Mouse (Mus musculus) embryonic stem cell, embryonic (primary cell): Measurements from ENCODE around the gene Zan.

ENCODE experiments used
- CTCF ChIA-PET, 4 experiments: fragments of 300-600 bp in 2 of 4; fragments of 350-600 bp in 2 of 4; sonication (Branson Sonifier 250); formaldehyde crosslinking; loops; one replicate each; lab custom pipeline; 2022; ENCODE audit warnings: inconsistent platforms in 2 of 4; lab: Charles Lee
- POLR2A ChIA-PET, 4 experiments: fragments of 300-600 bp in 2 of 4; fragments of 350-600 bp in 2 of 4; sonication (Branson Sonifier 250); formaldehyde crosslinking; loops; one replicate each; lab custom pipeline; 2022; ENCODE audit warnings: antibody characterized with exemption in 4 of 4, inconsistent platforms in 1 of 4; lab: Charles Lee

Zan gene

DNA sequence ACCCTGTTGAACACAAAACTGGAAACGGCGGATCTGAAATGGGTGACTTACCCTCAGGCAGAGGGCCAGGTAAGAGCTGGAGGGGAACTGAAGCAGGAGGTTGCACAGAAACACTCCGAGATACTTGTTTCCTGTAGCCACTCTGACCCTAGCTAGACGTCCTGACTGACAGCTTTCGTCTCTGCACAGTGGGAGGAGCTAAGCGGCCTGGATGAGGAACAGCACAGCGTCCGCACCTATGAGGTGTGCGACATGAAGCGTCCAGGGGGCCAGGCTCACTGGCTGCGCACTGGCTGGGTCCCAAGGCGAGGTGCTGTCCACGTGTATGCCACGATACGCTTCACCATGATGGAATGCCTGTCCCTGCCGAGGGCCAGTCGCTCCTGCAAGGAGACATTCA is 122.8 kb downstream of the Zan start:
- ChIA-PET POLR2A (interaction anchor here (0.5 to 2.4 kb wide), 14 partner anchors 9 to 1419 kb away, joined by 3 to 7 read pairs (median 4); partner anchors contain the start of gene Slc12a9 (in 1 of the 4)), CTCF (interaction anchor here in 3 of 4 experiments (0.5 to 1.5 kb wide), 7 partner anchors 13 to 38 kb away, joined by 3 to 8 read pairs (median 4); partner anchors contain the start of gene Slc12a9 (in 2 of the 3))

DNA sequence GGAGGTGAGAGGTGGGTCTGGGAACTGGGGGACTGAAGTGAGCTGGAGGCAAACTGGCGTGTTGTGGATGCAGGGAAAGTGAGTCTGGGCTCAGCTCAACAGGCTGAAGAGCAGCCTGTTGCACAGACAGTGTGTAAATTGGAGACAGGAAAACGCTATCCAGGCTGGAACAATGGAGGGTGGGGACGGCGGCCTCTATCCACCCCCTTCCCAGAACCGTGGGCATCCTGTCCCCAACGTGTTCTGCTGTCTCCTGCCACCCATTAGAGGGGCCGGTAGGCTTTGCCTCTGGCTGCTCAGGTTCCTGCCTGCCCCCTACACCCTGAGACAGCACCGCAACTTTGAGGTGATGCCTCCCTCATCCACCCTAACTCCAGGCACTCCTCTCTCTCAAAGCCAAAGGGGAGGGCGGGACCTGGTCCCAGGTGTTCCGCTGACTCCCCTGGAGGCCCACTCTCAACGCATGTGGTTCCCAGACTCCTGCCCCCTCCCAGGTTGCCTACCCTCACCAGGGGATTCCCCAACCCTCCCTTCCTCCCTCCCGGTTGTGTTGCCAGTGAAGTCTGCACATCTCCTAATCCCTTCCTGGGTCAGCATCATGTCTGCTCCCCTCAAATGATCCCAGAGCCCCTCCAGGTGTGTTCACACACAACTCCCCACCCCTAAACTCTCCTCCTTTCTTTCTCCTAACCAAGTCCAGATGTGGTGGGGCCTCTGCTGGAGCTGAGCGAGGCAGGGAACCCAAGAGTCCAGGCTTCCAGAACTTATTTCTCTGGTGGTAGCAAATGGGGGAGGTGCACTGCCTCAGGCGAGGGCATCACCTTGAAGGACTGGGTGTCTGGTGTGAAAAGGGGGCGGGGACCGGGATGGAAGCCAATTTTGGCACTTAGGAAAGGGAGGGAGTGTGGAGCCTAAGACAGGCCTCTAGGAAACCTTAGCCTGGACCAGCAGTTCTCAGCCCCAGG is 124.6 kb downstream of the Zan start:
- ChIA-PET POLR2A (interaction anchor here in 3 of 4 experiments (0.6 to 4.9 kb wide), 20 partner anchors 10 to 579 kb away, joined by 3 to 76 read pairs (median 4); partner anchors contain the start of genes Slc12a9 (in 3 of the 3), Pop7 (in 2 of the 3), Ache (in 1 of the 3) and Srrt (in 1 of the 3)), CTCF (interaction anchor here (0.6 to 1.4 kb wide), 8 partner anchors 15 to 328 kb away, joined by 3 to 8 read pairs (median 4); partner anchors contain the start of gene Slc12a9 (in 1 of the 4))

DNA sequence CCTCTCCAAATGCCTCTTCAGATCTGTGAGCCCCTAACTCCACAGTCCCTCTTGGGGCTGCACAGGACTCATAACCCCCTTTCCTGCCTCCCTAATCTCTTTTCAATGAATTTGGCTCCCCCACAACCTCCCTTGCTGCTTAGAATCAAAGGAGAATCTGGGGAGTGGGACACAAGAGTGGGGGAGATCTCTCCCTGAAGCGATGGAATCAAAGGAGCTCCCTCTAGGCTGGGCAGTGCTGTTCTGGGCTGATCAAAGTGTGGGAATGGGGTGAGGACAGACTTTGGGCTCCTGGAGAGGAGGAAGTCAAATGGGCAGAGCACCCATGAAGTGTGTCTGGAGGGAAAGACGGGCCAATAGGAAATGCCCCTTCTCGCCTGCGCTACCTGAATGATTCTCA is 125.5 kb downstream of the Zan start:
- ChIA-PET POLR2A (interaction anchor here in 3 of 4 experiments (0.6 to 4.9 kb wide), 22 partner anchors 11 to 578 kb away, joined by 3 to 76 read pairs (median 4); partner anchors contain the start of genes Slc12a9 (in 3 of the 3), Pop7 (in 2 of the 3), Ache (in 1 of the 3) and Srrt (in 1 of the 3)), CTCF (interaction anchor here (0.6 to 1.4 kb wide), 11 partner anchors 14 to 342 kb away, joined by 3 to 8 read pairs (median 4); partner anchors contain the start of gene Slc12a9 (in 1 of the 4))

DNA sequence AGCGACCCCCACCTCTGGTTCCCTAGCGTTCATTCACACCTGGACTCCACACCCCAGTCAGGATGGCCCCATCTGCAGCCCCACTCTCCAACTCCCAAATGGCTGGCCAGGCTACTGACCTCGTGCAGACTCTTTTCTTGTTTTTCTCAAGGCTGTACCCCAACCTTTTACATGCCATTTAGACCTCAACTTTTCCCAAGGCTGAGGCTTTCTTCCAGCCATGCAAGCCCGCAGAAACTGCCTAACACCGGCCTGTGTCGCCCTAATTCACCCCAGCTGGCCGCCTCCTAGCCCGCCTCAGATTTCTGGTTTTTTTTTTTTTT is 125.8 kb downstream of the Zan start:
- ChIA-PET CTCF (interaction anchor here in 3 of 4 experiments (0.6 to 1.6 kb wide), 8 partner anchors 14 to 912 kb away, joined by 3 to 11 read pairs (median 4); partner anchors contain the start of gene Pop7 (in 1 of the 3)), POLR2A (interaction anchor here in 3 of 4 experiments (0.6 to 4.9 kb wide), 17 partner anchors 12 to 435 kb away, joined by 3 to 76 read pairs (median 6); partner anchors contain the start of genes Pop7 (in 2 of the 3), Slc12a9 (in 2 of the 3), Srrt (in 2 of the 3) and Ache (in 1 of the 3))

DNA sequence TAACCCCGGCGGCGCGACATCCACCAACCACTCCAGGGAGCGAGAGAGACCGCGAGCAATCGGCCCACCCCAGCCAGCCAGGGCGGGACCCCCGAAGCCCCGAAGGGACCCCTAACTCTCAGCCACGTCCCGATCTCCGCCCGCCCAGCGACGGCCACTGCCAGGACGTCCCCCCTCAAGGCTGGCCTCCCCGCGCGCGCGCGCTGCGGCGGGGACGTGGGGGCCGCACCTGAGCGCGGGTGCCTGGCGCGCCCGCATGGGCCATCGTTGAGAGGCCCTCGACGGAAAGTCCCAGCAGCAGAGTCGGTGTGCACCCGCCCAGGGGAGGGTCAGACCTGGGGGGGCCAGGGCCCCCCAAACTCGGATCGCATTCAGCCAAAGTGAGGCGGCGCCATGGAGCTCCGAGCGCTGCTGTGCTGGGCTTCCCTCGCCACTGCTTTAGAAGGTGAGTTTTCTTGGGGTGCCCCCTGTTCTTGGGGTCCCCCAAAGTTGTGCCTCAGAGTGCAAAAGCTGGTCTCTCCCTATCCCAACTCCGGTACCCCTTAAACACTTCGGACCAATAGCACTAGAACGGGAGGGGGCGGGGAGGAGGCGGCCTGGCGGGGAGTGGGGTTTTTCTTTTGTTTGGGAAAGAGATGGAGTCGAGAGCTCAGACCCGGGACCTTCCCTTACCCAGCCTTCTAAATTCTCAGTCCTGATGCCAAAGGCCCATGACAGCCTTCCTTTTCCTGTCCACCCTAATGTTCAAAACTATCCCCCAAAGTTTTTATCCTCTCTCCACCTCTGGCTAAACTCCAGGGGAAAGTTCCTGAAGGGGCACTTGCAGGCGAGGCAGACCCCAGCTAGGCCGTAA is 126.4 kb downstream of the Zan start:
- ChIA-PET CTCF (interaction anchor here in 3 of 4 experiments (0.6 to 2.4 kb wide), 15 partner anchors 12 to 1018 kb away, joined by 3 to 16 read pairs (median 3); partner anchors contain the start of genes Pop7 (in 1 of the 3), Slc12a9 (in 1 of the 3) and Tfr2 (in 1 of the 3)), POLR2A (interaction anchor here in 3 of 4 experiments (0.6 to 4.9 kb wide), 22 partner anchors 8 to 436 kb away, joined by 3 to 76 read pairs (median 4); partner anchors contain the start of genes Slc12a9 (in 3 of the 3), Srrt (in 3 of the 3), Pop7 (in 2 of the 3) and Ache (in 1 of the 3))

DNA sequence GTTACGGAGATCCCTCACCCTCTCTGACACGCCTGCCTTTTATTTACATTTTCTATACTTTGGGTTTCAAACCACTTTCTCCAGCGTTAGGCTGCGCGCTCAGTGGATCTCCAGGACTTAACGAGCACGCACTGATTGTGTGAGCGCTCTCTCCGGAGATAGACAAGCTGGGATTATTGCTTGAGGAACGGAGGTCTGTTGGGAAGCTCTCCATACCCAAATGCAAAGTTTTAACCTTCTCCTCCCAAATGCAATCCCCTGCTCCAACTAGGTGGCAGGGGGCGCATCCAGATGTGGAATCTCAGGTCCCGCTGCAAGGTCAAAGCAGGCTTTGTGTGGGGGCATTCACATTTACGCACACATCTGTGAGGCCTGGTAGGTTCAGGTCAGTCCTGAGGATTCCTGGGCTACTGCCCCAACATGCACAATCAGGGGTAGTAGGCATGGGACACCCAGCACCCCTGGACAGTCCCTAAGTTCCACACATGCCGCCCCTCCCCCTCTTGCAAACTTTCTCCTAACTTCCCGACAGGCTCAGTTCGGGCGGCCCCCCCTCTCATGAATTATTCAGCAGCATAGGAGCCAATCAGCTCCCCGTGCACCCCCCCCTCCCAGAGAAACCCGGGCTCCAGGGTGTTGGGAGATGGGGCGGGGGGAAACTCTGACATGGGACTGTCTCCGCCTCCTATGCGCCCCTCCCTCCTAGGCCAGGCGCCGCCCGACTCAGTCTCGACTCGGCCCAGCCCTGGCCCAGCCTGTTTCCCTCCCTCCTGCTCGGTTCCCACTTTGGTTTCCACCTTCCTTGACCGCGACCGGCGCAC is 127.3 kb downstream of the Zan start, which contains the start of gene Ephb4:
Ephb4 (plus strand) TSS at position 726 of the 821 bp plus-strand sequence.
- ChIA-PET POLR2A (interaction anchor here (0.6 to 4.9 kb wide), 28 partner anchors 8 to 436 kb away, joined by 3 to 76 read pairs (median 5); partner anchors contain the start of genes Slc12a9 (in 3 of the 4), Srrt (in 3 of the 4), Pop7 (in 2 of the 4) and Ap1s1 (in 1 of the 4)), CTCF (interaction anchor here (0.6 to 2.4 kb wide), 20 partner anchors 8 to 1017 kb away, joined by 3 to 16 read pairs (median 4); partner anchors contain the start of genes Pop7 (in 1 of the 4), Slc12a9 (in 1 of the 4) and Tfr2 (in 1 of the 4))

DNA sequence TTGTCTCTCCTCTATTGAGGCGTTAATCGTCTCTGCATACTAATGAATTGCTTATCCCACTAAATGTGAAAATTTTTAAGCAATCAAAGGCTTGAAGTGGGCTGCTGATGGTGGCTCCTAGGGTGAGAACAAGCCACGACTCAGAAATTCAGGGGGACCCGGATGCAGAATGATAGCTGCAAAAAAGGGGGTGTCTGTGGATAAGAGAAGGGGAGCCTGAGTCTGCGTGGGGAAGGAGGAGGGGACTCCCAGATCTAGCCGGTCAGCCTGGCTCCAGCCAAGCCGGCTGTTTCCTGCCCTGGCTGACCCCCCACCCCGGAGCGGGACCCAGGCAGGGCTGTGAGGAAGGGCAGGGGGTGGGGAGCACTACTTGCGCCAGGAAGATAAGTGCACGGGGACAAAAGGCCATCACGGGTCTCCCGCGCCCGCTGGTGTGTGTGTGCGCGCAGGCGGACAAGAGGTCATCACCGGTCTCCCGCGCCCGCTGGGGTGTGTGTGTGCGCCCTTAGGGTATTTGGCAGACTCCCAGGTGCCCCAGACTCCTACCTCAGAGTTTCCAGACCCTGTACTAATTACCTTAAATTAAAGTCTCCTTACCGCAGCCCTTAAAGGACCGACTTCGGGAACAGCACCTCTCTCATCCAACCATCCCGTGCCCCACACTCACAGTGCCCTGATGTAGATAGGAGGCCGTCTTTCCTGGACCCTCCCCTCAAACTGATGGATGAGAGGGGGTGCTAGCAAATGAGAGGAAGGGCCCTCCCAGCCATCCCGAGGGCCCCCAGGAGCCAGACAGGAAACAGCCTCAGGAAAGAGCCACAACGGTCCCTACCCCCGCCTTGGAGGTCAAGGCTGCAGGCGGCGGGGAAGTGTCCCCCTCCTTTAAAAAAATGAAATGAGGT is 128.1 kb downstream of the Zan start:
- CTCF ChIA-PET, result interaction anchor here (0.6 to 2.4 kb wide), 12 partner anchors 8 to 580 kb away, joined by 3 to 16 read pairs (median 4); partner anchors contain the start of gene Slc12a9 (in 1 of the 4)

DNA sequence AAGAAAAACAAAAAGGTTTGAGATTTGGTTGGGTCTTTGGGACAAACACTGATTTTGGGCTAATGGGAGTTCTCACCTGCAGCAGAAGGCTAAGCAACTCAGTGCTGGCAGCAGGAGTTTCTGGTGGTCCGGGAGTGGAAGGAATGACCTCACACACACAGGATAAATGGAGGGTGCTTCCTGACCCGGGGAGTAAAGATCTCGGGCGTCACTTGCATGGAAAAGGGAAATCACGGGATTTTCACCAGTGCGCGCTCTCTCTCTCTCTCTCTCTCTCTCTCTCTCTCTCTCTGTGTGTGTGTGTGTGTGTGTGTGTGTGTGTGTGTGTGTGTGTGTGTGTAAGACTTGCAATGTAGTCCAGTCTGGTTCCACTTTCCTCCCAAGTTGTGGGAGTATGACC is 129.0 kb downstream of the Zan start:
- ChIA-PET CTCF (interaction anchor here in 1 of 4 experiments (2.4 kb wide), 1 partner anchor 28 kb away, joined by 11 read pairs; no protein-coding TSS in a partner anchor), POLR2A (interaction anchor here in 3 of 4 experiments (0.6 to 4.6 kb wide), 3 partner anchors 9 to 399 kb away, joined by 4 to 76 read pairs (median 16); no protein-coding TSS in a partner anchor)

More for the DNA sequence above, 128.1 kb downstream of the Zan start:
- POLR2A ChIA-PET, result interaction anchor here (0.6 to 4.9 kb wide), 23 partner anchors 9 to 400 kb away, joined by 3 to 76 read pairs (median 5); partner anchors contain the start of genes Slc12a9 (in 3 of the 4), Pop7 (in 2 of the 4) and Srrt (in 2 of the 4)

DNA sequence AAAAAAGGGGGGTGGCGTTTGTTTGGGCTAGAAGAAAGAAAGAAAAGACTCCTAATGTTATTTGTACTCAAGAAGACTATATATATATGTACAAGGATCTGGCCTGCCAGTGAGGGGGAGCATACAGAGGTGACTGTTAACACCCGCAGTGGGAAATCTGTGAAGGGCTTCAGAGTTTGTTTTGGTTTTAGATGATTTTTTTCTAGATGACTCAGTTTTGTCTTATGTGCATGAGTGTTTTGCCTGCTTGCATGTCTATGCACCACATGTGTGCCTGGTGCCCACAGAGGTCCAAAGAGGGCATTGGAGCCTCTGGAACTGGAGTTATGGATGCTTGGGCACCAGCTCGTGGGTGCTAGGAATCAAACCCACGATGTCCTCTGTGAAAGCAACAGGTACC is 129.9 kb downstream of the Zan start:
- CTCF ChIA-PET, result no interaction called here

DNA sequence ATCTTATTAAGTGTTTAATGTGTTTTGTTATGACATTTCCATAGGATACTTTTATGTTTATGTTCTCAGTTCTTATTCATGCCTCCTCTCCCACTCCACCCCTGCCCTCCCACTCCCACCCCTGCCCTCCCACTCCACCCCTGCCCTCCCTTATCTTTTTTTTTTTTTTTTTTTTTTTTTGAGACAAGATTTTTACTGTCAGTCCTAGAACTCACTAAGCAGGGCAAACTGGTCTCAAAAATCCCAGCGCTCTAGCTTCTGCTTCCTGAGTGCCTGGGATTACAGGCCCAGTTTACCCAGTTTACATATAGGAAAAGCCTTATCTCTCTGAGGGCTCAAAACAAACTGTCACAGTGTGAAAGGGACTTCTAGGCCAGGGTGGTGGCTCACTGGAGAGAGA is 130.5 kb downstream of the Zan start:
- ChIA-PET POLR2A (interaction anchor here in 1 of 4 experiments (0.7 kb wide), 1 partner anchor 16 kb away, joined by 4 read pairs; no protein-coding TSS in a partner anchor), CTCF (interaction anchor here in 1 of 4 experiments (0.6 kb wide), 1 partner anchor 272 kb away, joined by 4 read pairs; no protein-coding TSS in a partner anchor)

More for the DNA sequence above, 129.9 kb downstream of the Zan start:
- POLR2A ChIA-PET, result interaction anchor here in 1 of 4 experiments (0.9 kb wide), 1 partner anchor 368 kb away, joined by 4 read pairs; no protein-coding TSS in a partner anchor

DNA sequence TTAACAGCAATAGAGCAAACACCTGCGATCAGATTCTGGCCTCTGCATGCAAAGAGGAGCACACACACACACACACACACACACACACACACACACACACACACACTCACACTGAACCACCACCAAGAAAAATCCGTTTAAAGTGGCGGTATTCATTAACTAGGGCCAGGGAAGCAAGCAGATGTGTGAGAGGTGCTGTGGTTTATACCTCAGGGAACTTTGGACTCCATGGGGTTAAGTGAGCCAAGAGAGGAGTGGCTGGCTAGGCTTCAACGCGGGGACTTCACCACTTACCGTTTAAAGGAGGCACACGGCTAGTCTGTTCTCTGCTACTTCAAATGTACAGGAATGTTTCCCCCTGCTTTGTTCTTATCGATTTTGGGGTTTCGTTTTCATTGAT is 131.0 kb downstream of the Zan start:
- POLR2A ChIA-PET, result interaction anchor here in 3 of 4 experiments (0.7 to 1.4 kb wide), 4 partner anchors 9 to 1502 kb away, joined by 3 to 5 read pairs (median 4); partner anchors contain the start of gene Slc12a9 (in 1 of the 3)
- CTCF ChIA-PET, result interaction anchor here in 3 of 4 experiments (0.6 to 2.1 kb wide), 7 partner anchors 12 to 295 kb away, joined by 3 to 8 read pairs (median 4); partner anchors contain the start of gene Slc12a9 (in 1 of the 3)

DNA sequence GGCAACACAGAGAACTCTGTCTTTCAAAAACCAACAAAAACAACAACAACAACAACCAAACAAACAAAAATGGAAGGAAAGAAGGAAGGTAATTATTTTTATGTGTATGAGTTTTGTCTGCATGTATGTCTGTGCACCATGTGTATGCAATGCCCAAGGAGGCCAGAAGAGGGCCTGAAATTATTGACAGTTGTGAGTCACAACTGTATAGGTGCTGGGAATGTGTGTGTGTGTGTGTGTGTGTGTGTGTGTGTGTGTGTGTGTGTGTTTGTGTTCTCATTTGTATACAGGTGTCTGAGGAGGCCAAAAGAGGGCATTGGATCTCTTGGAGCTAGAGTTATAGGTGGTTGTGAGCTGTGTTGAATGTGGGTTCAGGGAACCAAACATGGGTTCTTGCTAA is 133.0 kb downstream of the Zan start:
- CTCF ChIA-PET, result interaction anchor here in 3 of 4 experiments (0.6 to 2.1 kb wide), 8 partner anchors 10 to 1834 kb away, joined by 3 to 8 read pairs (median 4); partner anchors contain the start of gene Slc12a9 (in 1 of the 3)
- POLR2A ChIA-PET, result interaction anchor here in 3 of 4 experiments (0.6 to 1.3 kb wide), 7 partner anchors 10 to 224 kb away, joined by 3 to 7 read pairs (median 4); partner anchors contain the start of gene Slc12a9 (in 2 of the 3)

DNA sequence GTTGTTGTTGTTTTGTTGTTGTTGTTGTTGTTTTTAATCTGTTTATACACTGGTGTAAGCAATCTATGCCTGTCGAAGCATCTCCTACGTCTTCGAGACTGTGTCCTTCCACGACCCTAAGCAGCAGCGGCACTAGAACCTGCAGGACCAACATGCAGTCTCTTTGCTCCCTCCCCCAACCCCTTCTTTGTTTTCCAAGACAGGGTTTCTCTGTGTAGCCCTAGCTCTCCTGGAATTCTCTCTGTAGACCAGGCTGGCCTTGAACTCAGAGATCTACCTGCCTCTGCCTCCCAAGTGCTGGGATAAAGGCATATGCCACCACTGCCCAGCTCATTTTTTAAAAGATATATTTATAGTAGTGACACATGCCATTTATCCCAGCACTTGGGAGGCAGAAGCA is 133.5 kb downstream of the Zan start:
- ChIA-PET POLR2A (interaction anchor here in 2 of 4 experiments (0.7 to 1.9 kb wide), 4 partner anchors 9 to 14 kb away, joined by 3 to 7 read pairs (median 4); partner anchors contain the start of gene Slc12a9 (in 1 of the 2)), CTCF (interaction anchor here in 2 of 4 experiments (0.6 to 2.1 kb wide), 2 partner anchors 15 to 1834 kb away, joined by 4 to 8 read pairs; no protein-coding TSS in a partner anchor)
